ENCODE assay signal across 8 mouse cellular contexts in the genomic region with DNA sequence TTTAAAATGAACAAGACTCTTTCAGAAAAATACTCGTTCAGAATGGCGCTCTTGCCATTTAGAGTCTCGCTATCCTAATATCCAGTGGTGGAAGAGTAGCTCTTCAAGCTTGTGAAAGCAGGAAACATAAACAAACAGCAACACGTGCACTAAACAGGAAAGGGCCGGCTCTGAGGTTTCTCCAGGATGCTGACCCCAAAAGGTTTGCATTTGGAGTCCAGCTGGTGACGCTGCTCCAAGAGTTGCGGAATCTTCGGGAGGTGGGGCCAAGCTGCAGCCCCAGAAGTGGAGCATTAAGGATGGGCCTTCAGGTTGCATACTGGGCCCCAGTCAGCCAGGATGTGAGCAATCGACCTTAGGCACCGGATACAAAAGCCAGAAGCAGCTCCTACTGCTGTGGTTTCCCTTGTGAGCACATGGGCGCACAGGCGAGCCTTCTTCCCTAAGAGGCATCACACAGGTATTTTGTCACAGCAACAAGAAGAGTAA.
DNase-seq lines count a peak whose midpoint lies in the region; ATAC-seq lines count a peak whose summit lies in the region.

No protein-coding gene starts in this region.

- 61% methylated on average over 12 of the region's 12 CpGs for WGBS in liver, embryonic 12.5 days (ENCODE audit: insufficient replicate concordance)

- H3K9ac ChIP-seq in liver, embryonic 12.5 days = no peak overlapping the region

- peak overlapping the region; percentile 60 for H3K27ac ChIP-seq in liver, embryonic 12.5 days

- no peaks in the 10 kb centered on the region for H3K27me3 ChIP-seq in liver, embryonic 12.5 days (replicated peaks)

- ATAC-seq in liver, embryonic 12.5 days = no peak

- no peak overlapping the region for H3K4me2 ChIP-seq in liver, embryonic 12.5 days

- H3K36me3 ChIP-seq in liver, embryonic 12.5 days = peaks cover 12% of the 10 kb centered on the region

- peaks cover 61% of the 10 kb centered on the region for H3K4me1 ChIP-seq in liver, embryonic 12.5 days

- DNase-seq in CD4-positive, CD25-positive, alpha-beta regulatory T cell, adult 2 months (ENCODE audit: low read depth, low spot score) = peak; percentile 62
- DNase-seq in embryo, embryonic 11 days = peak; percentile 54
- peak; percentile 26 for DNase-seq in induced T-regulatory cell, adult 2 months (ENCODE audit: low read depth)
- no peak for DNase-seq in right cerebral cortex, postnatal 36 days (ENCODE audit: low spot score in 2 of 2)
- no peak for DNase-seq in right cerebral cortex, postnatal 14 days
- no peak for DNase-seq in left cerebral cortex, adult 8-10 months (ENCODE audit: low spot score in 2 of 2)
- DNase-seq in retina, embryonic 14.5 days (ENCODE audit: low spot score) = no peak

- no peaks in the 10 kb centered on the region for H3K9me3 ChIP-seq in liver, embryonic 12.5 days (replicated peaks)

- H3K4me3 ChIP-seq in liver, embryonic 12.5 days = no peak overlapping the region

Comparison
In these comparisons a context has a peak if more than half of its experiments do, and no peak if none do; other contexts are left out.
1. DNase-seq: peak in CD4-positive, CD25-positive, alpha-beta regulatory T cell, adult 2 months (single experiment), embryo, embryonic 11 days (single experiment) and induced T-regulatory cell, adult 2 months (single experiment); none in right cerebral cortex, postnatal 36 days (0 of 2), right cerebral cortex, postnatal 14 days (single experiment), left cerebral cortex, adult 8-10 months (0 of 2) and retina, embryonic 14.5 days (single experiment).